Mouse (Mus musculus) heart, embryonic 14.5 days (tissue): ENCODE results near the gene Ehbp1l1. TPM values are rescaled to one million over a fixed set of nuclear protein-coding genes. Genes with fewer than 3 reads are reported as not detected.
A peak's percentile ranks its signal among the peaks of the same experiment; 100 is the strongest.

Experiments
- ATAC-seq: fragments of 200-750 bp; cut with Nextera tagmentation; 2 replicates; pipeline ENCODE4 v1.8.0; 2017; ENCODE audit warnings: low read depth, moderate TSS enrichment; ENCODE audit not compliant: insufficient number of reproducible peaks, insufficient read depth, low FRiP score
- H3K27ac ChIP-seq, 2 experiments: fragments of 200-500 bp in 1 of 2; fragments of 300-500 bp in 1 of 2; sonication (generic) in 1 of 2; replicated peaks in 1 of 2; 2 replicates each; pipeline ENCODE4 v1.5.1; 2012 to 2014; ENCODE audit warnings: low read depth in 2 of 2, low read length in 2 of 2, control low read depth in 1 of 2, mild to moderate bottlenecking in 1 of 2, mixed read lengths in 1 of 2; ENCODE audit not compliant: control insufficient read depth in 1 of 2, insufficient read depth in 1 of 2
- H3K27me3 ChIP-seq: fragments of 300-500 bp; sonication (generic); 2 replicates; pipeline ENCODE4 v1.6.1; 2014; ENCODE audit warnings: mild to moderate bottlenecking, low read length, control low read depth; ENCODE audit not compliant: control insufficient read depth, insufficient read depth
- H3K36me3 ChIP-seq: fragments of 300-500 bp; sonication (generic); 2 replicates; pipeline ENCODE4 v1.6.1; 2014; ENCODE audit warnings: mild to moderate bottlenecking, control low read depth, low read length, mixed read lengths; ENCODE audit not compliant: control insufficient read depth, insufficient read depth
- H3K4me1 ChIP-seq, 2 experiments: fragments of 200-500 bp in 1 of 2; fragments of 300-500 bp in 1 of 2; sonication (generic) in 1 of 2; 2 replicates each; pipeline ENCODE4 v1.6.1; 2012 to 2014; ENCODE audit warnings: low read length in 2 of 2, control low read depth in 1 of 2, mixed read lengths in 1 of 2; ENCODE audit not compliant: control insufficient read depth in 2 of 2, insufficient read depth in 2 of 2
- H3K4me2 ChIP-seq: fragments of 300-500 bp; sonication (generic); 2 replicates; pipeline ENCODE4 v1.6.1; 2014; ENCODE audit warnings: mild to moderate bottlenecking, low read length
- H3K4me3 ChIP-seq, 2 experiments: fragments of 200-500 bp in 1 of 2; fragments of 300-500 bp in 1 of 2; sonication (generic) in 1 of 2; 2 replicates each; pipeline ENCODE4 v1.5.1; 2012 to 2014; ENCODE audit warnings: low read length in 2 of 2, mild to moderate bottlenecking in 2 of 2, control low read depth in 1 of 2, low read depth in 1 of 2, moderate library complexity in 1 of 2; ENCODE audit not compliant: control insufficient read depth in 1 of 2, insufficient read depth in 1 of 2
- H3K9ac ChIP-seq: fragments of 300-500 bp; sonication (generic); 2 replicates; pipeline ENCODE4 v1.6.1; 2014; ENCODE audit warnings: mild to moderate bottlenecking, low read length
- H3K9me3 ChIP-seq: fragments of 300-500 bp; sonication (generic); 2 replicates; pipeline ENCODE4 v1.6.1; 2016; ENCODE audit warnings: low read length, control low read depth; ENCODE audit not compliant: control insufficient read depth
- WGBS: fragments of 180-500 bp; shearing (Covaris S2); extraction: QIAGEN DNeasy Blood & Tissue Kit; methylation state at CpG from one replicate; pipeline ENCODE4 v1.1.7; 2014; 5-methylcytosine and 5-hydroxymethylcytosine counted together
- polyA plus RNA-seq: library from polyadenylated mRNA; unstranded; fragments of >200 nt; fragmentation: Nextera tagmentation; extraction: Ambion mirVana; gene quantifications from 2 replicates; pipeline ENCODE4 v1.2.1, GENCODE M21; 2014

The Ehbp1l1 gene
- polyA plus RNA-seq, 1 experiment from 2014 or later = 66.5 TPM

GRCm38 (mm10) chr19:5695849-5696462 lies 30.2 kb downstream of the Ehbp1l1 start:
- Histone ChIP-seq H3K36me3 (peaks cover 92% of the 10 kb centered on the region), H3K4me3 (0 out of 4 replicates have a peak overlapping the region, but pooled peaks of 1 of the 2 experiments have one; percentile 7)
- no peak for ATAC-seq

GRCm38 (mm10) chr19:5693801-5694200 lies 32.3 kb downstream of the Ehbp1l1 start:
- Histone ChIP-seq H3K9me3 (no peaks in the 10 kb centered on the region), H3K9ac (peak overlapping the region; percentile 85; the same call in 1 of the 2 replicates), H3K27me3 (no peaks in the 10 kb centered on the region), H3K27ac (no peak overlapping the region), H3K4me3 (no peak overlapping the region), H3K4me2 (peak overlapping the region; percentile 100), H3K4me1 (peaks cover 12 to 42% of the 10 kb centered on the region in 2 experiments; a peak in 3 of 4 replicates), H3K36me3 (peaks cover 75% of the 10 kb centered on the region)
- no peak for ATAC-seq
- WGBS = 86% methylated on average over 6 of the region's 6 CpGs

More at GRCm38 (mm10) chr19:5695849-5696462, 30.2 kb downstream of the Ehbp1l1 start:
- Histone ChIP-seq H3K4me2 (peak overlapping the region; percentile 36), H3K4me1 (peaks cover 5 to 33% of the 10 kb centered on the region in 2 experiments; a peak in 3 of 4 replicates), H3K9me3 (no peaks in the 10 kb centered on the region), H3K27me3 (no peaks in the 10 kb centered on the region), H3K27ac (no peak overlapping the region), H3K9ac (no peak overlapping the region)
- WGBS = 35% methylated on average over 41 of the region's 41 CpGs

- Histone ChIP-seq H3K27me3 (no peaks in the 10 kb centered on the region), H3K27ac (peak overlapping the region; percentile 71 to 87), H3K36me3 (peaks cover 66% of the 10 kb centered on the region), H3K4me3 (peak overlapping the region; percentile 13 to 52), H3K9me3 (no peaks in the 10 kb centered on the region), H3K9ac (peak overlapping the region; percentile 85), H3K4me1 (peaks cover 12 to 43% of the 10 kb centered on the region in 2 experiments; a peak in 3 of 4 replicates), H3K4me2 (peak overlapping the region; percentile 100)
- ATAC-seq = no peak
- 62% methylated on average over 10 of the region's 10 CpGs for WGBS
Observed at GRCm38 (mm10) chr19:5692913-5693396, 33.2 kb downstream of the Ehbp1l1 start.

GRCm38 (mm10) chr19:5692086-5692912 lies 33.8 kb downstream of the Ehbp1l1 start:
- Histone ChIP-seq H3K27me3 (no peaks in the 10 kb centered on the region), H3K9ac (peak overlapping the region; percentile 85), H3K27ac (peak overlapping the region; percentile 85 to 87), H3K36me3 (peaks cover 61% of the 10 kb centered on the region), H3K4me1 (peaks cover 16 to 50% of the 10 kb centered on the region in 2 experiments), H3K4me2 (peak overlapping the region; percentile 100), H3K4me3 (peak overlapping the region; percentile 52 to 95), H3K9me3 (no peaks in the 10 kb centered on the region)
- ATAC-seq = peak; percentile 18; the same call in 1 of the 2 replicates
- WGBS = 60% methylated on average over 10 of the region's 10 CpGs

- H3K36me3 ChIP-seq = peaks cover 59% of the 10 kb centered on the region
Observed at GRCm38 (mm10) chr19:5691601-5692000, 34.5 kb downstream of the Ehbp1l1 start.

GRCm38 (mm10) chr19:5690343-5690735 lies 35.8 kb downstream of the Ehbp1l1 start:
- Histone ChIP-seq H3K4me3 (peak overlapping the region; percentile 52 to 95), H3K4me2 (peak overlapping the region; percentile 100), H3K9me3 (no peaks in the 10 kb centered on the region), H3K9ac (peak overlapping the region; percentile 85), H3K4me1 (peaks cover 16 to 48% of the 10 kb centered on the region in 2 experiments), H3K27me3 (no peaks in the 10 kb centered on the region), H3K36me3 (peaks cover 59% of the 10 kb centered on the region), H3K27ac (peak overlapping the region; percentile 87 to 95; a peak in 3 of 4 replicates)
- WGBS = 51% methylated on average over 15 of the region's 15 CpGs
- no peak for ATAC-seq

More at GRCm38 (mm10) chr19:5691601-5692000, 34.5 kb downstream of the Ehbp1l1 start:
- Histone ChIP-seq H3K4me1 (peaks cover 16 to 53% of the 10 kb centered on the region in 2 experiments), H3K4me2 (peak overlapping the region; percentile 100), H3K27me3 (no peaks in the 10 kb centered on the region), H3K27ac (peak overlapping the region; percentile 85 to 87), H3K9me3 (no peaks in the 10 kb centered on the region), H3K4me3 (peak overlapping the region; percentile 52 to 95), H3K9ac (peak overlapping the region; percentile 85)
- 54% methylated on average over 5 of the region's 5 CpGs for WGBS
- ATAC-seq = no peak

GRCm38 (mm10) chr19:5689565-5690342 lies 36.4 kb downstream of the Ehbp1l1 start:
- peak overlapping the region; percentile 87 to 95 for H3K27ac ChIP-seq
- WGBS = 6% methylated on average over 42 of the region's 42 CpGs
- ATAC-seq = peak; percentile 54
- peak overlapping the region; percentile 85 for H3K9ac ChIP-seq
- peak overlapping the region; percentile 100 for H3K4me2 ChIP-seq
- H3K4me3 ChIP-seq = peak overlapping the region; percentile 52 to 95
- no peaks in the 10 kb centered on the region for H3K27me3 ChIP-seq
- peaks cover 16 to 48% of the 10 kb centered on the region in 2 experiments for H3K4me1 ChIP-seq
- no peaks in the 10 kb centered on the region for H3K9me3 ChIP-seq
- H3K36me3 ChIP-seq = peaks cover 59% of the 10 kb centered on the region
